Mouse (Mus musculus) hindbrain, embryonic 16.5 days (tissue): Measurements from ENCODE around the gene Smcr8. TPM values are rescaled to one million over a fixed set of nuclear protein-coding genes. Genes with fewer than 3 reads are reported as not detected.

Source experiments
- ATAC-seq: fragments of 200-750 bp; cut with Nextera tagmentation; 2 replicates; pipeline ENCODE4 v1.8.0; 2017; ENCODE audit warnings: moderate TSS enrichment, moderate library complexity
- H3K27ac ChIP-seq: fragments of 300-500 bp; sonication (generic); 2 replicates; pipeline ENCODE4 v1.5.1; 2014; ENCODE audit warnings: low read depth, mild to moderate bottlenecking, control low read depth, low read length, moderate library complexity
- H3K27me3 ChIP-seq: fragments of 300-500 bp; sonication (generic); replicated peaks from 2 replicates; pipeline ENCODE4 v1.6.1; 2014; ENCODE audit warnings: low read length; ENCODE audit not compliant: control insufficient read depth, insufficient read depth
- H3K36me3 ChIP-seq: fragments of 300-500 bp; sonication (generic); 2 replicates; pipeline ENCODE4 v1.6.1; 2014; ENCODE audit warnings: mild to moderate bottlenecking, low read length, moderate library complexity, mixed read lengths; ENCODE audit not compliant: control insufficient read depth, insufficient read depth
- H3K4me1 ChIP-seq: fragments of 300-500 bp; sonication (generic); 2 replicates; pipeline ENCODE4 v1.6.1; 2014; ENCODE audit warnings: low read depth, low read length; ENCODE audit not compliant: control insufficient read depth, insufficient read depth
- H3K4me2 ChIP-seq: fragments of 300-500 bp; sonication (generic); 2 replicates; pipeline ENCODE4 v1.6.1; 2014; ENCODE audit warnings: mild to moderate bottlenecking, low read length, control low read depth, moderate library complexity
- H3K4me3 ChIP-seq: fragments of 300-500 bp; sonication (generic); 2 replicates; pipeline ENCODE4 v1.5.1; 2014; ENCODE audit warnings: mild to moderate bottlenecking, low read length, control low read depth, moderate library complexity
- H3K9ac ChIP-seq: fragments of 300-500 bp; sonication (generic); 2 replicates; pipeline ENCODE4 v1.6.1; 2014; ENCODE audit warnings: low read depth, mild to moderate bottlenecking, control low read depth, low read length, moderate library complexity
- H3K9me3 ChIP-seq: fragments of 300-500 bp; sonication (generic); 2 replicates; pipeline ENCODE4 v1.6.1; 2014; ENCODE audit warnings: mild to moderate bottlenecking, low read length, moderate library complexity; ENCODE audit not compliant: control insufficient read depth
- WGBS: fragments of 180-500 bp; shearing (Covaris S2); extraction: QIAGEN DNeasy Blood & Tissue Kit; methylation state at CpG from one replicate; pipeline ENCODE4 v1.1.7; 2014; 5-methylcytosine and 5-hydroxymethylcytosine counted together
- polyA plus RNA-seq: library from polyadenylated mRNA; unstranded; fragments of >200 nt; fragmentation: Nextera tagmentation; extraction: Ambion mirVana; gene quantifications from 2 replicates; pipeline ENCODE4 v1.2.1, GENCODE M21; 2015

Gene Smcr8
- polyA plus RNA-seq, 1 experiment from 2014 or later: 4.8 TPM

- Histone ChIP-seq H3K27me3 (no peaks in the 10 kb centered on the region), H3K4me1 (peaks cover 45% of the 10 kb centered on the region), H3K36me3 (no peaks in the 10 kb centered on the region; the same call in 1 of the 2 replicates), H3K9ac (no peak overlapping the region), H3K27ac (no peak overlapping the region), H3K4me3 (peak overlapping the region; percentile 66; the same call in 1 of the 2 replicates), H3K9me3 (no peaks in the 10 kb centered on the region), H3K4me2 (peak overlapping the region; percentile 95)
- ATAC-seq: no peak
- 55% methylated on average over 6 of the region's 6 CpGs for WGBS
Observed at GRCm38 (mm10) chr11:60775578-60775977, 1.7 kb upstream of the Smcr8 start.

GRCm38 (mm10) chr11:60776107-60776828, 1.1 kb upstream of the Smcr8 start:
- no peaks in the 10 kb centered on the region; the same call in 1 of the 2 replicates for H3K36me3 ChIP-seq
- peaks cover 52% of the 10 kb centered on the region for H3K4me1 ChIP-seq
- peak overlapping the region; percentile 66 for H3K4me3 ChIP-seq
- no peaks in the 10 kb centered on the region for H3K27me3 ChIP-seq
- 5% methylated on average over 17 of the region's 17 CpGs for WGBS
- H3K9ac ChIP-seq: peak overlapping the region; percentile 70
- peak overlapping the region; percentile 95 for H3K4me2 ChIP-seq
- peak overlapping the region; percentile 79 for H3K27ac ChIP-seq
- no peak for ATAC-seq
- no peaks in the 10 kb centered on the region for H3K9me3 ChIP-seq

- 28% methylated on average over 16 of the region's 16 CpGs for WGBS
Observed at GRCm38 (mm10) chr11:60777801-60778370, 562 bp downstream of the Smcr8 start.

GRCm38 (mm10) chr11:60779673-60780189, 2.4 kb downstream of the Smcr8 start:
- no peak for ATAC-seq
- Histone ChIP-seq H3K4me3 (no peak overlapping the region), H3K4me2 (peak overlapping the region; percentile 51), H3K4me1 (peaks cover 66% of the 10 kb centered on the region), H3K27me3 (no peaks in the 10 kb centered on the region), H3K36me3 (peaks cover 12% of the 10 kb centered on the region), H3K9ac (no peak overlapping the region), H3K9me3 (no peaks in the 10 kb centered on the region), H3K27ac (no peak overlapping the region)
- WGBS: 90% methylated on average over 10 of the region's 10 CpGs

More at GRCm38 (mm10) chr11:60777801-60778370, 562 bp downstream of the Smcr8 start:
- Histone ChIP-seq H3K27me3 (no peaks in the 10 kb centered on the region), H3K27ac (peak overlapping the region; percentile 79), H3K9me3 (no peaks in the 10 kb centered on the region), H3K4me1 (peaks cover 66% of the 10 kb centered on the region), H3K4me2 (peak overlapping the region; percentile 95), H3K9ac (peak overlapping the region; percentile 70), H3K4me3 (peak overlapping the region; percentile 66), H3K36me3 (no peaks in the 10 kb centered on the region; the same call in 1 of the 2 replicates)
- no peak for ATAC-seq

- H3K4me2 ChIP-seq: no peak overlapping the region
- no peak overlapping the region for H3K9ac ChIP-seq
- H3K9me3 ChIP-seq: no peaks in the 10 kb centered on the region
- peaks cover 29% of the 10 kb centered on the region for H3K36me3 ChIP-seq
- H3K27me3 ChIP-seq: no peaks in the 10 kb centered on the region
- 95% methylated on average over 8 of the region's 8 CpGs for WGBS
- H3K4me3 ChIP-seq: no peak overlapping the region
- peaks cover 33% of the 10 kb centered on the region for H3K4me1 ChIP-seq
- H3K27ac ChIP-seq: no peak overlapping the region
- ATAC-seq: no peak
Observed at GRCm38 (mm10) chr11:60784179-60784922, 7.0 kb downstream of the Smcr8 start.

- no peaks in the 10 kb centered on the region for H3K9me3 ChIP-seq
- H3K4me3 ChIP-seq: no peak overlapping the region
- H3K36me3 ChIP-seq: peaks cover 32% of the 10 kb centered on the region
- H3K27me3 ChIP-seq: no peaks in the 10 kb centered on the region
- H3K4me2 ChIP-seq: no peak overlapping the region
- H3K4me1 ChIP-seq: peaks cover under 1% of the 10 kb centered on the region
- no peak overlapping the region for H3K9ac ChIP-seq
- H3K27ac ChIP-seq: no peak overlapping the region
- no peak for ATAC-seq
- 30% methylated on average over 1 of the region's 1 CpGs for WGBS
Observed at GRCm38 (mm10) chr11:60787595-60787994, 10.3 kb downstream of the Smcr8 start.

GRCm38 (mm10) chr11:60790472-60790871, 13.1 kb downstream of the Smcr8 start:
- Histone ChIP-seq H3K4me2 (no peak overlapping the region), H3K9ac (no peak overlapping the region), H3K36me3 (peaks cover 13% of the 10 kb centered on the region), H3K9me3 (no peaks in the 10 kb centered on the region), H3K4me3 (no peak overlapping the region), H3K4me1 (no peaks in the 10 kb centered on the region), H3K27me3 (no peaks in the 10 kb centered on the region), H3K27ac (no peak overlapping the region)
- 89% methylated on average over 2 of the region's 2 CpGs for WGBS
- no peak for ATAC-seq

GRCm38 (mm10) chr11:60796342-60796741, 19.0 kb downstream of the Smcr8 start:
- H3K4me3 ChIP-seq: no peak overlapping the region
- ATAC-seq: no peak
- H3K9me3 ChIP-seq: no peaks in the 10 kb centered on the region
- no peaks in the 10 kb centered on the region for H3K4me1 ChIP-seq
- 93% methylated on average over 11 of the region's 11 CpGs for WGBS
- no peak overlapping the region for H3K4me2 ChIP-seq
- no peaks in the 10 kb centered on the region for H3K36me3 ChIP-seq
- no peak overlapping the region for H3K27ac ChIP-seq
- H3K27me3 ChIP-seq: no peaks in the 10 kb centered on the region
- no peak overlapping the region for H3K9ac ChIP-seq

GRCm38 (mm10) chr11:60799977-60800376, 22.7 kb downstream of the Smcr8 start:
- H3K9ac ChIP-seq: no peak overlapping the region
- H3K4me1 ChIP-seq: no peaks in the 10 kb centered on the region
- WGBS: 85% methylated on average over 4 of the region's 4 CpGs
- no peak overlapping the region for H3K4me3 ChIP-seq
- ATAC-seq: no peak
- H3K27me3 ChIP-seq: no peaks in the 10 kb centered on the region
- H3K9me3 ChIP-seq: no peaks in the 10 kb centered on the region
- no peaks in the 10 kb centered on the region for H3K36me3 ChIP-seq
- H3K4me2 ChIP-seq: no peak overlapping the region
- H3K27ac ChIP-seq: no peak overlapping the region
